Mouse (Mus musculus) midbrain, embryonic 11.5 days (tissue): ENCODE data around the gene Ibtk. TPM values are rescaled to one million over a fixed set of nuclear protein-coding genes. Genes with fewer than 3 reads are reported as not detected.

ENCODE experiments used
- ATAC-seq: fragments of 200-750 bp; cut with Nextera tagmentation; 2 replicates; pipeline ENCODE4 v1.8.0; 2017; ENCODE audit warnings: moderate TSS enrichment, moderate library complexity; ENCODE audit not compliant: low FRiP score
- DNase-seq: peaks from one replicate; pipeline ENCODE4 v3.0.0; 2015; ENCODE audit warnings: low spot score; ENCODE audit errors: missing footprints
- H3K27ac ChIP-seq: fragments of 300-500 bp; sonication (generic); 2 replicates; pipeline ENCODE4 v1.5.1; 2014; ENCODE audit warnings: low read depth, low read length
- H3K27me3 ChIP-seq: fragments of 300-500 bp; sonication (generic); 2 replicates; pipeline ENCODE4 v1.6.1; 2014; ENCODE audit warnings: mild to moderate bottlenecking, low read length, moderate library complexity, mixed read lengths; ENCODE audit not compliant: control insufficient read depth, insufficient read depth
- H3K36me3 ChIP-seq: fragments of 300-500 bp; sonication (generic); 2 replicates; pipeline ENCODE4 v1.6.1; 2014; ENCODE audit warnings: mild to moderate bottlenecking, low read length, moderate library complexity, mixed read lengths; ENCODE audit not compliant: control insufficient read depth, insufficient read depth
- H3K4me1 ChIP-seq: fragments of 300-500 bp; sonication (generic); 2 replicates; pipeline ENCODE4 v1.6.1; 2014; ENCODE audit warnings: low read length; ENCODE audit not compliant: control insufficient read depth, insufficient read depth
- H3K4me2 ChIP-seq: fragments of 300-500 bp; sonication (generic); 2 replicates; pipeline ENCODE4 v1.6.1; 2014; ENCODE audit warnings: mild to moderate bottlenecking, moderate library complexity
- H3K4me3 ChIP-seq: fragments of 300-500 bp; sonication (generic); 2 replicates; pipeline ENCODE4 v1.5.1; 2014; ENCODE audit warnings: low read depth, low read length
- H3K9ac ChIP-seq: fragments of 300-500 bp; sonication (generic); 2 replicates; pipeline ENCODE4 v1.6.1; 2014; ENCODE audit warnings: low read length
- H3K9me3 ChIP-seq: fragments of 300-500 bp; sonication (generic); 2 replicates; pipeline ENCODE4 v1.6.1; 2016; ENCODE audit warnings: low read length; ENCODE audit not compliant: control insufficient read depth
- WGBS: fragments of 180-500 bp; shearing (Covaris S2); extraction: QIAGEN DNeasy Blood & Tissue Kit; methylation state at CpG from one replicate; pipeline ENCODE4 v1.1.7; 2014; 5-methylcytosine and 5-hydroxymethylcytosine counted together
- polyA plus RNA-seq: library from polyadenylated mRNA; unstranded; fragments of >200 nt; fragmentation: Nextera tagmentation; extraction: Ambion mirVana; gene quantifications from 2 replicates; pipeline ENCODE4 v1.2.1, GENCODE M21; 2014

Ibtk gene
- polyA plus RNA-seq, 1 experiment from 2014 or later = 42.5 TPM

GRCm38 (mm10) chr9:85673907-85674481, 75.1 kb downstream of the Ibtk start:
- Histone ChIP-seq H3K4me2 (no peak overlapping the region), H3K4me1 (no peaks in the 10 kb centered on the region; the same call in 1 of the 2 replicates), H3K27ac (no peak overlapping the region), H3K9ac (no peak overlapping the region), H3K4me3 (no peak overlapping the region), H3K9me3 (no peaks in the 10 kb centered on the region), H3K36me3 (no peaks in the 10 kb centered on the region), H3K27me3 (no peaks in the 10 kb centered on the region)
- no peak for DNase-seq
- ATAC-seq = peak; percentile 48; the same call in 1 of the 2 replicates
- 46% methylated on average over 15 of the region's 15 CpGs for WGBS

- ATAC-seq (no peak), DNase-seq (no peak)
- 80% methylated on average over 6 of the region's 6 CpGs for WGBS
- Histone ChIP-seq H3K4me3 (no peak overlapping the region), H3K9ac (no peak overlapping the region), H3K9me3 (no peaks in the 10 kb centered on the region), H3K27ac (no peak overlapping the region), H3K4me1 (no peaks in the 10 kb centered on the region; the same call in 1 of the 2 replicates), H3K27me3 (no peaks in the 10 kb centered on the region), H3K4me2 (no peak overlapping the region), H3K36me3 (no peaks in the 10 kb centered on the region)
Measured at GRCm38 (mm10) chr9:85671582-85672331, 77.4 kb downstream of the Ibtk start.

- Histone ChIP-seq H3K9ac (no peak overlapping the region), H3K36me3 (no peaks in the 10 kb centered on the region), H3K9me3 (no peaks in the 10 kb centered on the region), H3K4me3 (no peak overlapping the region), H3K27me3 (no peaks in the 10 kb centered on the region), H3K27ac (no peak overlapping the region), H3K4me1 (no peaks in the 10 kb centered on the region), H3K4me2 (no peak overlapping the region)
- DNase-seq = no peak
- WGBS = 70% methylated on average over 1 of the region's 1 CpGs
- no peak for ATAC-seq
Measured at GRCm38 (mm10) chr9:85664316-85664715, 84.8 kb downstream of the Ibtk start.

GRCm38 (mm10) chr9:85663810-85664209, 85.3 kb downstream of the Ibtk start:
- no peaks in the 10 kb centered on the region for H3K27me3 ChIP-seq
- H3K36me3 ChIP-seq = no peaks in the 10 kb centered on the region
- DNase-seq (no peak), ATAC-seq (no peak)
- H3K4me1 ChIP-seq = no peaks in the 10 kb centered on the region
- no peak overlapping the region for H3K9ac ChIP-seq
- no peaks in the 10 kb centered on the region for H3K9me3 ChIP-seq
- 83% methylated on average over 1 of the region's 1 CpGs for WGBS
- no peak overlapping the region for H3K4me3 ChIP-seq
- no peak overlapping the region for H3K27ac ChIP-seq
- H3K4me2 ChIP-seq = no peak overlapping the region

GRCm38 (mm10) chr9:85663091-85663490, 86.0 kb downstream of the Ibtk start:
- Histone ChIP-seq H3K9ac (no peak overlapping the region), H3K4me2 (no peak overlapping the region), H3K27me3 (no peaks in the 10 kb centered on the region), H3K36me3 (no peaks in the 10 kb centered on the region), H3K9me3 (no peaks in the 10 kb centered on the region), H3K27ac (no peak overlapping the region), H3K4me3 (no peak overlapping the region), H3K4me1 (no peaks in the 10 kb centered on the region)
- WGBS = 20% methylated on average over 8 of the region's 8 CpGs
- DNase-seq (no peak), ATAC-seq (no peak)

- H3K4me3 ChIP-seq = no peak overlapping the region
Measured at GRCm38 (mm10) chr9:85653401-85653800, 95.7 kb downstream of the Ibtk start.

GRCm38 (mm10) chr9:85638276-85638675, 110.9 kb downstream of the Ibtk start:
- H3K4me2 ChIP-seq = no peak overlapping the region
- H3K9me3 ChIP-seq = no peaks in the 10 kb centered on the region; the same call in 1 of the 2 replicates
- H3K9ac ChIP-seq = no peak overlapping the region
- 75% methylated on average over 2 of the region's 2 CpGs for WGBS
- no peaks in the 10 kb centered on the region for H3K36me3 ChIP-seq
- H3K27ac ChIP-seq = no peak overlapping the region
- no peaks in the 10 kb centered on the region for H3K27me3 ChIP-seq
- H3K4me1 ChIP-seq = no peaks in the 10 kb centered on the region
- ATAC-seq = no peak
- H3K4me3 ChIP-seq = no peak overlapping the region
- no peak for DNase-seq

More at GRCm38 (mm10) chr9:85653401-85653800, 95.7 kb downstream of the Ibtk start:
- Histone ChIP-seq H3K4me2 (no peak overlapping the region), H3K27ac (no peak overlapping the region), H3K36me3 (no peaks in the 10 kb centered on the region), H3K4me1 (no peaks in the 10 kb centered on the region), H3K27me3 (no peaks in the 10 kb centered on the region), H3K9me3 (no peaks in the 10 kb centered on the region), H3K9ac (no peak overlapping the region)
- no peak for DNase-seq
- no peak for ATAC-seq
- WGBS = 76% methylated on average over 4 of the region's 4 CpGs

Other genes with a start within 250 kb of the Ibtk start
- gene Tpbg, start 93.0 kb upstream of the Ibtk start, polyA plus RNA-seq = 38.1 and 46.6 TPM in 2 replicates